Mouse (Mus musculus) lung, postnatal 10 days (tissue): ENCODE data around the gene Tns3.
A peak's percentile ranks its signal among the peaks of the same experiment; 100 is the strongest.

Experiments used
- DNase-seq: peaks from one replicate; pipeline ENCODE4 v3.0.0; 2021

The Tns3 gene

GRCm38 (mm10) chr11:8615436-8615835, 48.9 kb downstream of the Tns3 start:
- DNase-seq: no peak

- no peak for DNase-seq
These were observed 53.9 kb downstream of the Tns3 start for GRCm38 (mm10) chr11:8610456-8610855.

DNA sequence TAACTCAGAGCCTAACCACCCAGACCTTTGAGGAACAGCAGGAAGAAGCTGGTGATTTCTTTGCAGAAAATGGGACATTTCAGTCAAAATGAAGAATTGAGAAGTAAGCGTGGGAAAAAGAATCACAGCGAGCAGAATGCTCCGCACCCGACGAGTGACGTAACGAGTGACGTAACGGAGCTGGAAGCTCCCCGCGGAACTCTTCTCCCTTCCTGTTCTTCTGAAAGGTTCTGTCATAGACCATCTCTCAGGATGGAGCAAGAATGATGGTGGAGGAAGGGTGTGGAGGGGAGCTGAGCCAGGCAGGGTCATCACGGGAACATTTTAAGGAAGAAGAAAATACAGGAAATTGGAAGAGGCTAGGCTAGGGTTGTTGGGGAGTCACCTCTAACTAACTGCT, 54.5 kb downstream of the Tns3 start:
- no peak for DNase-seq

DNA sequence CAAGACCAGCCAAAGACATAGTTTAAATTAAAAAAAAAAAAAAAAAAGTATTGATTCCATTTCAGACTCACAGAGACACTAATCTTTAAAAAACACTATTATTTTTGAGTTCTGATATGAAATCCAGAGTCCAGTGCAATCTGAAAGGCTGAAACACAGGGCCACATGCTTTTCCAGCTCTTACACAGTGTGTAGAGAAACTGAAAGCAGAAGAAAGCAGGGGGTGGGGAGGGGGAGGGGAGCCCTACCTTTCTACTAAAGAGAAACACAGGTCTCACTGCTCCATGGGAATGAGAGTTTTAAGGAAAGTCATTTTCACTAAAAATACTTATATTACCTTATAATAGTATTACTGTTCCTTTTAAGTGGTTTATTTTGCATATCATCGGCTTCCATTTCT, 57.2 kb downstream of the Tns3 start:
- DNase-seq: no peak

GRCm38 (mm10) chr11:8604789-8605569, 59.4 kb downstream of the Tns3 start:
- no peak for DNase-seq

- DNase-seq: no peak
These were observed 61.7 kb downstream of the Tns3 start for GRCm38 (mm10) chr11:8602606-8603005.

- no peak for DNase-seq
These were observed 62.9 kb downstream of the Tns3 start for GRCm38 (mm10) chr11:8601411-8601821.

DNA sequence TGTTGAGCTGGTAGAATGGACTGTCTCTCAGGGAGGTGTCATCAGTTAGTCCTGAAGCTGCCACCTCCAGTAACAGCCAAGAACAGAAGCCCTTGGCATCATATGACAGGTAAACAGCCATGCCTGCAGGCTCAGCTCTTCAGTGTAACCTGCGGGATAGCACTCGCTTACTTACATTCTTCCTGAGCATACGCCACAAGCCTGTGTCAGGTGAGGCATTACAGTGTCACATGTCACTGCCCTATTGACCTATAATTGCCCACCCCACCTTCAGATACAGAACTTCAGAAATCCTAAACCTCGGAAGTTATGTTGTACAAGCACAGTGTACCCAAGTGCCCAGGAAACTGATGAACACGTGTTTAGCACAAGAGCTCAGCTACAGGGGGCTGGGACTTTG, 68.7 kb downstream of the Tns3 start:
- DNase-seq: no peak

DNA sequence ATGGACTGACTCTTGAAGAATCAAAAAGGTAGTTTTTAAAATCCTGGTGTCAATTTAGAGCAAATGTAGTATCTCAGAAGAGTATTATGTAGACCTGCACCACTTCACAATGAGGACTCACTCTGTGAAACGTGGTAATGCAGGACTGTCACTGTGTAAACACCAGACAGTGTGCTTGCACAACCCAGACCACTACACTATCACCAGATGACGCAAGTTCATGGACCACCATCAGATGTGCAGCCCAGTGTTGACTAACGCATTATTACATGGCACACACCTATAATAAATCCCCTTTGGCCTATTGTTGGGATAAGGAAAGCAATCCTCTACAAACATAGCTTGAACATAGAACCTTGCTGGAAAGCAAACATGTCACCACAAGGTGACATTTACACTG, 71.2 kb downstream of the Tns3 start:
- DNase-seq: no peak

GRCm38 (mm10) chr11:8591271-8591670, 73.1 kb downstream of the Tns3 start:
- no peak for DNase-seq

GRCm38 (mm10) chr11:8589226-8589905, 75.0 kb downstream of the Tns3 start:
- DNase-seq: peak; percentile 47

- no peak for DNase-seq
These were observed 76.4 kb downstream of the Tns3 start for GRCm38 (mm10) chr11:8587941-8588340.

- DNase-seq: peak; percentile 76
These were observed 77.2 kb downstream of the Tns3 start for GRCm38 (mm10) chr11:8586996-8587644.

GRCm38 (mm10) chr11:8586374-8586773, 78.0 kb downstream of the Tns3 start:
- no peak for DNase-seq

GRCm38 (mm10) chr11:8585686-8586085, 78.6 kb downstream of the Tns3 start:
- no peak for DNase-seq

DNA sequence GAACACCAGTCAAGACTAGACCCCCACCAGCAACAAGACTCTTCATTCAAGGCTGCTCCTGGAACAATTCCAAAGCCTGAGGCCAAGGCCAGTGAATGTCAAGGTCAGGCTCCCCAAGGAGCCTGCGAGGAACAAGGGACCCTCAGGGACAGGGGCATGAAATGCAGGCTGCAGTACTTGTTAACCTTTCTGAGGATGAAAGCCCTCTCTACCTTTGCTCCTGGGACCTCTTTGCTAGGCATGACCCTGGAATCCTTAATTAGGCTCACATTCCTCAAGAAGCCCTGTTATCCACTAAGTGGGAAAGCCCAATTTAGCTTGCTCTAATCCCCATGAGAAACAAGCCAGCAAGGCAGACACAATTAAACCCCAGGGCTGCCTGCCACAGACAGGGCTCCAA, 79.4 kb downstream of the Tns3 start:
- DNase-seq: no peak

- no peak for DNase-seq
These were observed 80.0 kb downstream of the Tns3 start for GRCm38 (mm10) chr11:8584307-8584706.

DNA sequence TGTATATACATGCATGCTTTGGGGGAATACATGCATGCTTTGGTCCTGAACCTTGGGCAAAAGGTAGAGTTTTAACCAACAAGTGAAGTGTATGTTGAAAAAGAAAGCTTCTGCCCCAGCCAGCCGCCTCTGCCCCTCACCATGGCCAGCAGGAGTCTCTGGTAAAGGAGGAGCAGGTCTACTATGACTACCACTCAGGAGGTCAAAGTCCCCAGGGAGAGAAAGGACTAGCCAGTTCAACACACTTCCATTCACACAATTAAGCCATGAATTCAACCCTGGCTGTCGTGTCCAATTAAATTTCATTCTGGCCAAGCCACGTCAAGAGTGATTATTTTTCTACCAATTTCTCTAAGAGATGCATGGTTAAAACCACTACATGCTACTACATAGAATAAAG, 81.2 kb downstream of the Tns3 start:
- DNase-seq: no peak

DNA sequence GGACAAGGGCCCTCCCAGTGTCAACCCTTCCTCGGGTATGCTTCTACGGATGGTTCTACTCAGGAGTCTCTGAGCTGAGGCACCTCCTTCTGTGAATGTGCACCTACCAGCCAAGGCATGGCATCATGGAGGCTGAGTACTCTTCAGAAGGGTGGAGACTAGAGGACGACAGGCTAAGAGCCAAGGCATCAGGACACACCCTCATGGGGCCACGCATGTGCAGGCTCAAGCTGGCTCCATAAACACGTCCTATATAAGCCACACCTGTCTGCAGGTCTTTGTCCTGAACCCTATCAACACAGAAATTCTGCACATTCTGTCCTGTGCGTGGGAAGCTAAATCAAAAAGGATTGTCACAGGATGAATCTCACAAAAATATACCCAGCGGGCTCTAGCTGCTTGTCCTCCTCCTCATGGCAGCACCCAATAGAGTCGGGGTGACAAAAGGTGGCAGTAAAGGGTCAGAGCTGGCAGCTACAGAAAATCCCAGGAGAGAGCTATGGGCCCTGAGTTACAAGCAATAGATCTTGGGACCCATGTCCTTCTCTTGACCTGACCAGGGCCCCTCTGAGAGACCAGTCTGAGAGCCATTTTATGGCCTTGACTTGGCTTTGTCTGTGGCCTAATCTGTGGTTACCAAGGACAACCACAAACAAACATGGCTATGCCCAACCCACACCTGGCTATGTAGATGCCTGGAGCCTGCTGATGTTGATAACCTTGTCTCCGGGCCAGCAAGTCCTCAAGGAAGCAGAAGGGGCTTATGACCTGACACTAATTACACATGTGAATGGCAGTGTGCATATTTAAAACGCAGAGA, 82.0 kb downstream of the Tns3 start:
- peak; percentile 19 for DNase-seq

- DNase-seq: peak; percentile 75
These were observed 84.5 kb downstream of the Tns3 start for GRCm38 (mm10) chr11:8579789-8580188.

GRCm38 (mm10) chr11:8575217-8576180, 88.8 kb downstream of the Tns3 start:
- DNase-seq: no peak

DNA sequence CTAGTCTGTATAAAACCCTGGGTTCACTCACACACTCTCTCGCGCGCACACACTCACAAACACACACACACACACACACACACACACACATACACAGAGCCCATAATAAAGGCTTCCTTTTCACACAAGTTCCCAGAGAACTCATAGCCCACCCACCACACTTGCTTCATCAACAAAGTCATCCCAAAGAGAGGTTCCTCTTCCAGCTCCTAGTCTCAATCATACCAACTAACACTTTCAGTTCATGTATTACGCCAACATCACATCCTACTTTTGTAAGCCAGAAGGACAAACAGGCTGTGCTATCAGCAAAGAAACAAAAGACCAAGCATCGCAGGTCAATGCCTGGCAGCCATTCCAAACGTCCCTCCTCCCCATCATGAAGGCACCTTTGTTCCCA, 89.8 kb downstream of the Tns3 start:
- DNase-seq: no peak
